Mouse (Mus musculus) CH12.LX (cell line): ENCODE results near the gene Ppfibp2.

ENCODE experiments used
- ETS1 ChIP-seq: conservative IDR thresholded peaks from 2 replicates; pipeline ENCODE4 v1.6.1; 2012; ENCODE audit warnings: low read depth, mild to moderate bottlenecking, inconsistent platforms, low read length, improper control_type of control experiment, moderate library complexity
- MAZ ChIP-seq: IDR thresholded peaks from 2 replicates; pipeline ENCODE4 v1.6.1; 2012; ENCODE audit warnings: low read depth, mild to moderate bottlenecking, inconsistent platforms, low read length, improper control_type of control experiment, moderate library complexity

- TF ChIP-seq ETS1, result no peak
- TF ChIP-seq MAZ, result no peak
These were observed 66.3 kb downstream of the Ppfibp2 start for GRCm38 (mm10) chr7:107661189-107661842.
